Mouse (Mus musculus) cerebellum, adult 2 months (tissue): Measurements from ENCODE around the gene Abcc5.
A peak's percentile ranks its signal among the peaks of the same experiment; 100 is the strongest.

Experiments used
- CTCF ChIP-seq: fragments of 200-500 bp; IDR thresholded peaks from 2 replicates; pipeline ENCODE4 v1.5.1; 2011; ENCODE audit warnings: low read depth, mild to moderate bottlenecking, control low read depth, low read length, moderate library complexity, borderline replicate concordance; ENCODE audit not compliant: insufficient read depth
- POLR2A ChIP-seq: fragments of 200-500 bp; IDR thresholded peaks from 2 replicates; pipeline ENCODE4 v1.6.1; 2011; ENCODE audit warnings: low read length, control low read depth, borderline replicate concordance; ENCODE audit not compliant: insufficient read depth

GRCm38 (mm10) chr16:20301770-20302649 is 124.2 kb downstream of the Abcc5 start, which contains the start of gene Parl:
- TF ChIP-seq POLR2A (peak; percentile 62; the same call in 1 of the 2 replicates), CTCF (peak; percentile 87)
